Mouse (Mus musculus): Measurements from ENCODE around the gene Ehf. TPM values are rescaled to one million over a fixed set of nuclear protein-coding genes. Genes with fewer than 3 reads are reported as not detected.
A peak's percentile ranks its signal among the peaks of the same experiment; 100 is the strongest.

Ehf gene
- polyA plus RNA-seq (2014; fragmentation: Nextera tagmentation; extraction: Ambion mirVana) = 3.0 and 3.5 TPM in 2 replicates

- TF ChIP-seq CTCF (IDR thresholded peaks at IDR 0.05; ENCODE audit: low read depth) = no peak
- DNase-seq (peak; percentile 19), ATAC-seq (ENCODE audit: insufficient read depth) (no peak)
- Histone ChIP-seq H3K27ac (ENCODE audit: low read depth) (no peak within 1 kb of the TSS; the same call in 1 of the 2 replicates), H3K4me1 (ENCODE audit: insufficient read depth) (no peaks in the 10 kb centered on the region), H3K4me3 (ENCODE audit: low read depth, low read length) (no peak within 1 kb of the TSS), H3K9me3 (ENCODE audit: low read depth, low read length) (no peaks in the 10 kb centered on the region), H3K4me2 (peak within 1 kb of the TSS; percentile 16; the same call in 1 of the 2 replicates), H3K36me3 (ENCODE audit: insufficient read depth) (no peaks in the 10 kb centered on the region), H3K9ac (no peak within 1 kb of the TSS), H3K27me3 (ENCODE audit: insufficient read depth, low read length) (no peaks in the 10 kb centered on the region)
- WGBS = 29% methylated on average over 9 of the region's 9 CpGs
These were observed at the start of gene Ehf for GRCm38 (mm10) chr2:103303132-103303531. Gene Ehf (minus strand): TSS chr2:103303278.

DNA sequence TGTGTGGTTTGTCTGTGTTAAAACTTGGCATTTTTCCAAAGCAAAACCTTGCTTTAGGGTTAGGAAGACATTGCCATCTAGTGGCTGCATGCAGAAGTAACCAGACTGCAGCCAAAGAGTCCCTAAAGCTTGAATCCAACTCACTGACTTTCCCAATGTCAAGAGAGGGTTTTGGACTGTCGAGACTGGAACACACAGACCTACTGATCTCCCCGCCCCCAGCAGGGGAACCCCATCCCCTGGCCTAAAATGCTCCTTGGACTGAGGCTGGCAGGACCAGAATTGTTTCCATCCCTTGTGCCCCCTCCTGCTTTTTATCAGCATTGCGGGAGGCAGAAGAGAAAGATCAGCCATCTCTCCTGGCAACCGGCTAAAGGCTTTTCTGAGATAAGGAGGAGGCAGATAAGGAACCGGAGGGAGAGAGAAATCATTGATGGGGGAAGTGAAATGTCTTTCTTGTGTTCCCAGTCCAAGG is 44.4 kb upstream of the Ehf start:
- Histone ChIP-seq H3K4me1 (ENCODE audit: insufficient read depth) (no peaks in the 10 kb centered on the region), H3K36me3 (ENCODE audit: insufficient read depth) (no peaks in the 10 kb centered on the region), H3K9ac (no peak overlapping the region; the same call in 1 of the 2 replicates), H3K27me3 (ENCODE audit: insufficient read depth, low read length) (no peaks in the 10 kb centered on the region), H3K27ac (ENCODE audit: low read depth) (no peak overlapping the region), H3K9me3 (ENCODE audit: low read depth, low read length) (no peaks in the 10 kb centered on the region), H3K4me2 (peak overlapping the region; percentile 41), H3K4me3 (ENCODE audit: low read depth, low read length) (no peak overlapping the region)
- ATAC-seq (ENCODE audit: insufficient read depth) (peak; percentile 67; the same call in 1 of the 2 replicates), DNase-seq (peak; percentile 90)
- 3% methylated on average over 5 of the region's 5 CpGs for WGBS
- TF ChIP-seq CTCF (IDR thresholded peaks at IDR 0.05; ENCODE audit: low read depth) = peak; percentile 92

- Histone ChIP-seq H3K27ac (ENCODE audit: low read depth) (no peak overlapping the region), H3K4me2 (no peak overlapping the region), H3K4me1 (ENCODE audit: insufficient read depth) (no peaks in the 10 kb centered on the region), H3K27me3 (ENCODE audit: insufficient read depth, low read length) (no peaks in the 10 kb centered on the region), H3K9ac (no peak overlapping the region), H3K36me3 (ENCODE audit: insufficient read depth) (no peaks in the 10 kb centered on the region), H3K9me3 (ENCODE audit: low read depth, low read length) (no peaks in the 10 kb centered on the region), H3K4me3 (ENCODE audit: low read depth, low read length) (no peak overlapping the region)
- ATAC-seq (ENCODE audit: insufficient read depth) (peak; percentile 10; the same call in 1 of the 2 replicates), DNase-seq (no peak)
- 68% methylated on average over 3 of the region's 3 CpGs for WGBS
- TF ChIP-seq CTCF (IDR thresholded peaks at IDR 0.05; ENCODE audit: low read depth) = no peak
These were observed 43.7 kb upstream of the Ehf start for GRCm38 (mm10) chr2:103346751-103347289.

- H3K9ac ChIP-seq = no peak overlapping the region
- H3K27ac ChIP-seq (ENCODE audit: low read depth) = no peak overlapping the region
- no peak overlapping the region for H3K4me3 ChIP-seq (ENCODE audit: low read depth, low read length)
- no peaks in the 10 kb centered on the region for H3K9me3 ChIP-seq (ENCODE audit: low read depth, low read length)
- no peaks in the 10 kb centered on the region for H3K36me3 ChIP-seq (ENCODE audit: insufficient read depth)
- DNase-seq (peak; percentile 16), ATAC-seq (ENCODE audit: insufficient read depth) (no peak)
- no peak overlapping the region for H3K4me2 ChIP-seq
- no peaks in the 10 kb centered on the region for H3K4me1 ChIP-seq (ENCODE audit: insufficient read depth)
- no peak for TF ChIP-seq CTCF (IDR thresholded peaks at IDR 0.05; ENCODE audit: low read depth)
- WGBS = 52% methylated on average over 7 of the region's 7 CpGs
- H3K27me3 ChIP-seq (ENCODE audit: insufficient read depth, low read length) = no peaks in the 10 kb centered on the region
These were observed 40.5 kb upstream of the Ehf start for GRCm38 (mm10) chr2:103343611-103344010.

DNA sequence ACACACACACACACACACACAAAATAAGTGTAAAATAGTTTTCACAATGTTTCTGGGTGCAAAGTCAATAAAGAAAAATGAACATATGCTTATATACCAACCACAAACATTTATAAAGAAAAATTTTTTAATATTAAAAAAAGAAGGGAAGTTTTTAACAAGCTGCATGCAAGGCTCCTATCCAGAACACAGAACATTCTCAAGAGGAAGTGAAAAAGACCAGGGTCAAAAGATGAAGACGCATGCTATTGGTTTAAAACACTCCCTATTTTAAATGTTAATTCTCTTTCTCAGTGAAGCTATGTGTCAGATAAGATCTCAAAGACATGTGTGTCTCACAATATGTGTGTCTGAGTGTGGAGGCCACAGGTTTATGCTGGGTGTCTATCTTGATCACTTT is 39.0 kb upstream of the Ehf start:
- no peaks in the 10 kb centered on the region for H3K36me3 ChIP-seq (ENCODE audit: insufficient read depth)
- ATAC-seq (ENCODE audit: insufficient read depth) = no peak
- H3K4me1 ChIP-seq (ENCODE audit: insufficient read depth) = no peaks in the 10 kb centered on the region
- no peaks in the 10 kb centered on the region for H3K27me3 ChIP-seq (ENCODE audit: insufficient read depth, low read length)
- no peak overlapping the region for H3K9ac ChIP-seq
- DNase-seq = no peak
- TF ChIP-seq CTCF (IDR thresholded peaks at IDR 0.05; ENCODE audit: low read depth) = no peak
- no peak overlapping the region for H3K4me2 ChIP-seq
- no peaks in the 10 kb centered on the region for H3K9me3 ChIP-seq (ENCODE audit: low read depth, low read length)
- no peak overlapping the region for H3K4me3 ChIP-seq (ENCODE audit: low read depth, low read length)
- WGBS = 72% methylated on average over 1 of the region's 1 CpGs
- no peak overlapping the region for H3K27ac ChIP-seq (ENCODE audit: low read depth)

- Histone ChIP-seq H3K36me3 (ENCODE audit: insufficient read depth) (no peaks in the 10 kb centered on the region), H3K9me3 (ENCODE audit: low read depth, low read length) (no peaks in the 10 kb centered on the region), H3K27me3 (ENCODE audit: insufficient read depth, low read length) (no peaks in the 10 kb centered on the region), H3K4me2 (no peak overlapping the region), H3K4me1 (ENCODE audit: insufficient read depth) (no peaks in the 10 kb centered on the region), H3K4me3 (ENCODE audit: low read depth, low read length) (no peak overlapping the region), H3K9ac (no peak overlapping the region), H3K27ac (ENCODE audit: low read depth) (no peak overlapping the region)
- ATAC-seq (ENCODE audit: insufficient read depth) = no peak
- WGBS = 83% methylated on average over 1 of the region's 1 CpGs
- DNase-seq = no peak
- no peak for TF ChIP-seq CTCF (IDR thresholded peaks at IDR 0.05; ENCODE audit: low read depth)
These were observed 38.4 kb upstream of the Ehf start for GRCm38 (mm10) chr2:103341375-103341971.

DNA sequence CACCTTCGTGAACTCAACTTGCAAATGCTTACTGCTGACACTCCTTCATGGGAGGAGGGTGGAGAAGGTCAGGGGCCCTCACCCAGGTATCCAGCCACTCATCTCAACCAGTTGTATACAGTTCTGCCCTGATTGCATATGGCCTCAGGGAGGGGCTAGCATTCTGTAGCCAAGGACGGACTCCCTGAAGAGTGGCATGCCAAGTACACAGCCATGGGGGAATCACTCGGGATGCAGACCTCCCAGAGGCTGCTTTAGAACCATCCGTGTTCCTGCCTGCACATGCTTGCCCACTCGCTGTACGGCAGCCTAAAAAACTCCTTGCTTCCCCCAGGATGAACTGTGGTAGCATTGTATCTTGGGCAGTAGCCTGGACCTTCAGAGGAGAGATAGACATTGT is 35.6 kb upstream of the Ehf start:
- 75% methylated on average over 6 of the region's 6 CpGs for WGBS
- DNase-seq (no peak), ATAC-seq (ENCODE audit: insufficient read depth) (no peak; the same call in 1 of the 2 replicates)
- Histone ChIP-seq H3K4me2 (no peak overlapping the region), H3K27ac (ENCODE audit: low read depth) (no peak overlapping the region), H3K9ac (no peak overlapping the region), H3K4me1 (ENCODE audit: insufficient read depth) (no peaks in the 10 kb centered on the region), H3K4me3 (ENCODE audit: low read depth, low read length) (no peak overlapping the region), H3K27me3 (ENCODE audit: insufficient read depth, low read length) (no peaks in the 10 kb centered on the region), H3K9me3 (ENCODE audit: low read depth, low read length) (no peaks in the 10 kb centered on the region), H3K36me3 (ENCODE audit: insufficient read depth) (no peaks in the 10 kb centered on the region)
- TF ChIP-seq CTCF (IDR thresholded peaks at IDR 0.05; ENCODE audit: low read depth) = no peak
